Mouse (Mus musculus) neutrophil, adult 59 days (primary cell): ENCODE data around the gene Smpd2. TPM values are rescaled to one million over a fixed set of nuclear protein-coding genes. Genes with fewer than 3 reads are reported as not detected.

Experiments
- total RNA-seq, 2 experiments: library from RNA; stranded (reverse); gene quantifications; 1 replicate in 1 of 2; 2 replicates in 1 of 2; pipeline ENCODE4 v1.2.4; 2023

The Smpd2 gene
- 10 to 100 TPM; 14.2 to 17.8 TPM for total RNA-seq

DNA sequence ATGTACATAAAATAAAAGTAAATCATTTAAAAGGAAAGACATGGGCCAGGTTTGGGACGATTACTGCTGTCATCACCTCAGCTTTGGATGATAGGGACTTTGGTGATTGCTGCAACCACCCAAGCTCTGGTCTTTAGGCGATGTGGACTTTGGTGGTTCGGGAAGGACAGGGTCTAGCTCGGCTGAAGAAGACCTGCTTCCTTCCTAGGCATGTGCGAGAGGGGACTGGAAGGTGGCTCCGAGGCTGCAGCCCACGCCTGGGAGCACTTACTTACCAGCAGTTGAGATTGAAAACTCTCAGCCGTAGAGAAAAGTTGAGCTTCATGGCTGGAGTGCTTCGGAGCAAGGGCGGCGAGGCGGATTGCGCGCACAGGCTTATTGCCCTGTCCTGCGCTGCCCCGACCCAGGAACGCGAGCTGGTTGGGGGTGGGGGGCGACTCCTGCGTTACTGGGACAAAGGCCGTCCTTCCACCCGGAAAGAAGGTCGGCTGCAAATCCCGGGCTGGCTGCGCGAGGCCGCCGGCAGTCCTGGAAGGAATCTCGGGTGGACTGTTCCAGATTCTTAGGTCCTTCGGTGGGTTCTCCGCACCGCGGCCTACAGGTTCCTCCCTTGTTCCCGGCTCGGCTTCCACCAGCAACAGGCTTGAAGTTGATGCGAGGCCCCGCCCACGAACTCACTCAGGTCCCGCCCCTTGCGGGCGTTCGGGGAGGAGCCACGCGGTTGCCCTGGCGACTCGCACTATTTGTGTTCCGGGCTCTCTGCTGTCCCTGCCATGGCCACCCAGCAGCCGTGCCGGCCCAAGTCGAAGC is at the start of gene Smpd2, which contains the start of gene Ppil6:
TSS of gene Smpd2 (minus strand) at position 662 of the 810 bp plus-strand sequence.
TSS of gene Ppil6 (plus strand) at position 732 of the 810 bp plus-strand sequence.

DNA sequence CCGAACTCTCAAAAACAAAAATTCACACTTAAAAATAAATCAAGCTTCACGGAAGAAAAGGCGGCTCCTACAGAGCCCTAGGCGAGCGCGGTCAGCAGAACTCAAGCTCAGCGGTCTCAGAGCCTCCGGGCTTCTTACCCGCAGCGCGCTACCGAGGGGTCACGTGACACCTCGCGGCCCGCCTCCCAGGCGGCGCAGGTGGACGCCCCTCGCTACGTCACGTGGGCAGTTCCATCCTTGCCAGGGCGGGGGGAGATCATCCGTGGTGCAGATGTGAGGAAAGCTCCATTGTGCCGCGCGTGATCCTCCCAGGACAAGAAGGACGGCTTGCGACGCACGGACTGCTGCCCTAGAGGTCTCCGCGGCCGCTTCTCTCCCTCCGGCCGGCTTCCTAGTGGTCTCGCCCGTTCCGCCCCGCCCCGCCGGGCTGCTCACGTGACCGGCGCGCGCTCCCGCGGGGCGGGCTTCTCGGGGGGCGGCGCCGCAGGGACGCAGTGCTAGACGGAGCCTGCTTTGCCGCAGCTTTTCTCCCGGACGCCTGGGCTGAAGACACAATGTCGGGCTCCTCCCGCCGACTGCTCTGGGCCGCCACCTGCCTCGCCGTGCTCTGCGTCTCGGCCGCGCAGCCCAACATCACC is 28.9 kb upstream of the Smpd2 start, which contains the start of gene Cd164:
TSS of gene Cd164 (plus strand) at position 434 of the 638 bp plus-strand sequence.

DNA sequence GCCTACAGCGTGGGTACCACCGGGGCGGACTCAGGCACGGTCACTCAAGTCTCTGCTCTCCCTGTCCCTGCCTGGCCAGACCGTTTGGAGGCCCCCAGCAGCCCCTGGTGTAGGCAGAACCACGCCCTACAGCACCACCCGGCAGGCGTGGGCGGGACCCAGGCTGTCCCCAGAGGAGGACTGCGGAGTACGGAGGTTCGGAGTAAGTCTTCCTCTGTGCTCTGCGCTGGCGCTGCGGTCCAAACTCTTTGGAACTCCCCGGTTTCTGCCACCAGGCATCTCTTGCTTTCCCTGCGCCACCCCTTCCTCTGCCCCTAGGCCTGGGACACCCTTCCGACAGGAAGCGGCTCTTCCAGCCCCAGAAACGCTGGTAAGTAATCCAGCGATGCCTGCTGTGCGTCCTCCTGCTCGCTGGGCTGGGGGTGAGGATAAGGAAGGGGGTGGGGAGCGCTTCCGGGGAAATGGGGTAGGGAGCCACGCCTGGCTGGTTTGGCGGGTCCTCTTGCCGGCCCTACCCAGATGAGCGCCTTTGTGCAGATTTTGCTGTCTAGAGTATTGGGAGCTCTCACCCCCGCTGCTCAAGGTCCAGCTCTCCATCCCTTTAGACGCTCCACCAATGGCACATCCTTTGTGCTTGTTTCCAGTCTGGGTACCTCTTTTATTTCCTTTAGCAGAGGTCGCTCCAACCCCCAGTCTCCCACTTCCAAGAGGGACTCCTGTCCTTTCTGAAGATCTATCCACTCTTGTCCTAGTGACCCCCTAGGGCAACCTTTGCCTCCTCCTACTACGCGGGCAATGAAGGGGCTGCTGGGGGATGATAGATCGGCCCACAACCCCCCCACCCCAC is 13.8 kb downstream of the Smpd2 start, which contains the start of gene Mical1:
TSS of gene Mical1 (plus strand) at position 144 of the 847 bp plus-strand sequence.

DNA sequence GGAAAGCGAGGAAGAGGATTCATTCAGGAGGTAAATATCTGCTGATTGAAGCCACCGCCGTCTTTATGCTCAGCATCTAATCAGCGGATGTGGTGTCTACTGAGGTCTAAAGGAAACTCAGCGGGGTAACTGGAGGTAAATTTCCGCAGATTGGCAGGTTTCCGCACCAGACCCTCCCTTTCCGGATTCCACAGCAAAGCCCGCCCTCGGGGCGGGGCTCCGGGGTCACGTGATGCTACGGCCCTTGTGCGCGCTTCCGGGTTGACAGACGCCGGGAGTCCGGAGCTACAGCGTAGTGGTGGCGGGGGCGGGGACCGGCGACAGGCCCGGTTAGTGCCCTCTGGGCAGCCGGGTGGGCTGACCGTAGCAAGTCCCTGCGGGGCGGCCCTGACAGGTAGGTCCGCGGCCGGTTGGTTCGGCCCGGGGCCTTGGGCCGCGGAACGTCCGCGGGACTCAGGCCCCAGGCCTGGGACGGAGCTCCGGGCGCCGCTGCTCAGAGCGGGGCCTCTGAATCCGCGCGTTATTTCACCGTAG is 40.0 kb downstream of the Smpd2 start, which contains the start of gene Zbtb24:
TSS of gene Zbtb24 (plus strand) at position 247 of the 534 bp plus-strand sequence.

Other genes starting within 250 kb of the Smpd2 start
- 10 to 100 TPM; 15.2 to 15.4 TPM for gene Fig4, start 187.1 kb downstream of the Smpd2 start, total RNA-seq
- gene Ak9, start 186.4 kb downstream of the Smpd2 start, total RNA-seq = under 1 TPM in 1 of 2 experiments, not detected in 1; 0.07 TPM
- gene Zbtb24, start 40.0 kb downstream of the Smpd2 start, total RNA-seq = 10 to 100 TPM; 20.8 to 21.0 TPM
- gene Mical1, start 14.1 kb downstream of the Smpd2 start, total RNA-seq = 100 to 1,000 TPM; 258 to 270 TPM
- gene Ppil6, start 70 bp upstream of the Smpd2 start, total RNA-seq = not detected
- 100 to 1,000 TPM; 226 to 236 TPM for gene Cd164, start 29.0 kb upstream of the Smpd2 start, total RNA-seq
- gene Ccdc162, start 226.3 kb upstream of the Smpd2 start, total RNA-seq = 1 to 10 TPM; 3.2 to 4.5 TPM